Mouse (Mus musculus) retina, adult 2 months (tissue): ENCODE results near the gene Hoxd10.

ENCODE experiments used
- DNase-seq: peaks from one replicate; pipeline ENCODE4 v3.0.0-alpha.2; 2012; ENCODE audit warnings: low read depth, low spot score

Gene Hoxd10

DNA sequence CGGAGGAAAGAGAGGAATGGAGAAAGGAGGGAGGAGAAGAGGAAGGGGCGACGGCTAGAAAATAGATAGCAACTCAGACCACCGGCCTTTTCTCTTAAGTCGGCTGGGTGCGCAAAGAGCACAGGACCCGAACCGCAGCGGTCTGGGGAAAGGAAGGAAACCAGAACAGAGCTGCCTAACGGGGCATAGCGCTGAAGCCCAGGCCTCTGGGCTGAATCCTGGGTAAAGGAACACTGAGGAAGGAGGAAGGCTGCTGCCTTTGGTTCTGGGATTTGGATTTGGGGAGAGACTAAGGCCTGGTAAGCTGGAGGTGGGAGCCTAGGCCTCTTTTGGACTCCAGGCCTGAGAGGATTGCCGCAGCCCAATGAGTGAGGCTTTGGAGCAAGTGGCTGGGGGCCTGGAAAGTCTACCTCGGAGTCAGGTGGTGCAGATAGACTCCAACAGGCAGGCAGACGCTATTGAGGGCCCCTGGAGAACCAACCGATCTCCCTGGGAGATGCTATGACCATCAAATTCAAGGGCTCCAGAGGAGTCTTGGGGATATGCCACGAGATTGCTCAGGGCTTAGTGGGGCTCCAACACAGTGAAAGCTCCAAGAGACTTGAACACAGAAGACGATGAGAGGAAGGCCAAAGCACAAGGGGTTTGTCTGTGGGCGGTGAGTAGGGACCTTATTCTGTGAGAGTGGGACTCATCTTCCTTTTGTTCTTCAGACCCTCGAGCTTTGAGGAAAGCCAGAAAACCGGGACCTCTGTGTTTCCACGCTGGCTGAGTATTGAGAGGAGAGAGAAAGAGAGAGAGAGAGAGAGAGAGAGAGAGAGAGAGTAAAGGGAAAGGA is 10.9 kb upstream of the Hoxd10 start:
- DNase-seq = no peak

- DNase-seq = no peak
Measured at GRCm38 (mm10) chr2:74681594-74682531, 9.9 kb upstream of the Hoxd10 start.

- DNase-seq = no peak
Measured at GRCm38 (mm10) chr2:74682796-74683195, 8.9 kb upstream of the Hoxd10 start.

- no peak for DNase-seq
Measured at GRCm38 (mm10) chr2:74683471-74683951, 8.2 kb upstream of the Hoxd10 start.

DNA sequence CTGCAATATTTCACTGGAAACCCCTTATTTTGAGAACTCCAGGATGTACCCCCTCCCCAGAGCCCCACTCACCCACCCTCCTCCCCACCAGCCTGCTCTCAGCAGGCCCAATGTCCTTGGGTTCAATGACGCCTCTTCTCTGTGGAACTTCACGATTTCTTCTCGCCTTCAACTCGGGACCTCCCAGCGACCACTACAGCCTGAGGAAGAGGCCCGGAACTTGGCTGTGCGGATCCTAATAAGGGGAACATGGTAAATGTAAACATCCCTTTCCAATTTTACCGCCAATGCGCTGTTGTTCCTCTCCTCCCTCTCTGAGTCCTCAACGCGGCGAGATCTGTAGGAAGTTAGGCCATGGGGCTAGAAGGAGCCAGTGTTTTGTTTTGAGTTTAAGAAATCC is 7.6 kb upstream of the Hoxd10 start:
- DNase-seq = no peak

DNA sequence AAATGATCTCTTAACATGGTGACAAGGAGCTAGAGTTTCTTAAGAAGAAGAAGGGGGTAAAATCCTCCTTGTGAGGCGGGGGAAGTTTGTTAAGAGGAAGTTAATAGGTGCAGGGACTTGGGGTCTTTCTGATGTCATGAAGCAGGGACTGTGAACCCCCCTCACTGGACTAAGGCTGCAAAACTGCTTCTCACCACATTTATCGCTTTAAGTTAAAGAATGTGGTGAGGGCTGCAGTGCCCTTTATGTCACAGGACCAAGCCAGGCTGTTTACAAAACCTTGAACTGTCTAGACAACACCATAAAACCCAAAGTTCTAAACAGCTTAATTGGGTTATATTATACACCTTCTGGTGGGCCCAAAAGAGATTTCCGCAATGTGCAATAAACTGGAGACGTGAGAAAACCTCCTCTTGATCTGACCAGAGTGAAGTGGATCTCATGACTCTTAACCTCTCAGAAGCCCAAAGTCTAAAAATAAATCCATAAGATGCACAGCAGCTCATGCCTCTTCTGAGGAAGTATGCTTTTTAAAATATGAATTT is 6.6 kb upstream of the Hoxd10 start:
- DNase-seq = no peak

- no peak for DNase-seq
Measured at GRCm38 (mm10) chr2:74686301-74686987, 5.3 kb upstream of the Hoxd10 start.

DNA sequence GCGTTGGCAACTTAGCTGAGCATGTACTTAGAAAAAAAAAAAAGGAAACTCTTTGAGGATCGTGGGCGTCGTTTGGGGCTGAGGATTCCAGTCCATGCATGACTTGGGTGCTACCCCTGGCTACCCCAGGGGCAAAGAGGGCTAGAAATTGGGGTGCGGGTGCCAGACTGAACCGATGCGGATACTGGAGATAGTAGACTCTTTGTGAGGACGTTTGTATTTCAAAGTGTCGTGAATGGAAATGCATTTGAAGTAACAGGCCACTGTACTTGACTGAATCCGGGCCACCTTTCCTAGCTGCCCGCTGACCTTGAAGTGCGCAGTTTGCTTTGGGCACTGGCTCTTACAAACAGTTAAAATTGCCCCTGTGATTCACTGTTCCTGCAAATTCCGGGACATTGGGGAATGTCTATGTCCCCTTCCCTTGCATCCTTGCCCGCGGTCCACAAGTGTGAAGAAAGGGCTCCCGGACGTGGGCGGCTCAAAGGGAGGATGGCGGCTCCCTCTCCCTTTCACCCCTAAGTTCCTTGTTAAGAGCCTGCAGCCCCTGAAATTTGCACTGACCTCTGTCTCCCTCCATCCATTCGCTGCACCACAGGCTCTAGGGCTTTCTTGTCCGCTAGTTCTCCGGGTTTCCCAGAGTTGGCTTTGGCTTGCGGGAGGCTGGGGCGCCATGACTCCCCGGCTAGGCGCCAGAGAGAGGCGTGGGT is 4.6 kb upstream of the Hoxd10 start:
- DNase-seq = no peak

- no peak for DNase-seq
Measured at GRCm38 (mm10) chr2:74687698-74688555, 3.8 kb upstream of the Hoxd10 start.

DNA sequence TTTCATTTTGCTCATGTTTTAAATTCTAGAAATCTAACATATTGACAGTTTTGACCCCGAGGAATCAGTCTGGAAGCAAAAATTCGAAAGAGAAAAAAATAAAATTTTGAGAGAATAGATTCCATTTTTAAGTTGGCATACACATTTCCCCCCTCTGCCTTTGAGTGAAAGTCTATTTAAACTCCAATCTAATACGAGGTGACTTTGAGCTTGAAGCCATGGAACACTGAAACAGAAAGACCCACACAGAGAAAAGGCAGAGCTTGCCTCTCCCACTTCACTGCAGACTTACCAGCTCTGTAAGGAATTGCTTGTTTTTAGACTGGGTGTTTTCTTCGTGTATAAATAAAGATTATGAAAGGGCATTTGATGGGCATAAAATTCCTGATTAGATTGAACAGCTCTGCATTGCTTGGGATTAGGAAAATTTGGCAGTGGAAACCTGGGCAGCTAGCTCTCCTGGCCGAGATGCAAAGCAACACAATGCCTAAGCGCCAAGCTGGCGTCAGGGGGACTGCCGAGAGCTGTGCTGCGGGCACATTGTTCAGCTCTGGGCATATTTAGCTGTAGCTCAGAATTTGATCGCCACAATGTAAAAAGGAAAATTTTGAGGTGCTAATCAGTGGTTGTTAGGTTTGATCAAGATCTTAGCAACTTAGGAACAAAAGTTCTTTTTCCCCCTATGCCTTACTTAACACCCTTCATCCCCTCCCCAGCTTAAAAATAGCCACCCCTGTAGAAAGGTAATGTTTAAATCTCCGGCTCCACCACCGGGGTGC is 2.7 kb upstream of the Hoxd10 start:
- no peak for DNase-seq

DNA sequence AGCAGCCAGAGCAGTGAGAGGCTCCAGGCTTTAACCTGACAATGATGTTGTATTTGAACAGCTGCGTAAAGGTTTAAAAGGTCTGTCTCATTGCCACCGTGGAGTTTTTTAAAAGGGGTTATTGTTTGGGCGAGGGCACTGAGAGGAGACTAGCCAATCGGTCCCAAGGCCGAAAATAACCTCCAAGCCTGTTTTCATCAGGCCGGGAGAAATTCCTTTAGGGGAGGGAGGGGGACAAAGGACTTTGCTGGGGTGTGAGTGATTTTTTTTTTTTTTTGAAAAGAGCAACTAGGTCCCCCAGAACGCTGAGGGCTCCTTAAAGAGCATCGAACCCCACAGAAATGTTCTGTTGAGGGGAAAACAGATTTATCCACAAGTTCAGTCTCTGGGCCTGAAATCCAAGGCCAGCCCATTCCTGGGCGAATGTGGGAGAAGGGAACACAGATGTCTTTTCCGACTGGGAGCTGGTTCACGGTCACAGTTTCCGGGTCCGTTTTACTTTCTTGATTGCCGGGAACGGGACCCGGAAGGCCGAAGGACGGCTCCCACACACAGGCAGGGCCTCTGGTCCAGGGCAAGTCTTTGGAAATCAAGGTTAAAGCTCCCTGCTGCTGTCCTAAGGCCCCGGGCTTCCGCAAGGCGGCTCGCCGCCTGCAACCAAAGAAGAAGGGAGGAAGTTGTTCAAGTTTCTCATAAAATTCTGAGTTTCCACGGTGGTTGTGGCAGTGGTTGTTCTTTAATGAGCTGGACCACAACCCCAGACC is 2.0 kb upstream of the Hoxd10 start:
- DNase-seq = no peak

DNA sequence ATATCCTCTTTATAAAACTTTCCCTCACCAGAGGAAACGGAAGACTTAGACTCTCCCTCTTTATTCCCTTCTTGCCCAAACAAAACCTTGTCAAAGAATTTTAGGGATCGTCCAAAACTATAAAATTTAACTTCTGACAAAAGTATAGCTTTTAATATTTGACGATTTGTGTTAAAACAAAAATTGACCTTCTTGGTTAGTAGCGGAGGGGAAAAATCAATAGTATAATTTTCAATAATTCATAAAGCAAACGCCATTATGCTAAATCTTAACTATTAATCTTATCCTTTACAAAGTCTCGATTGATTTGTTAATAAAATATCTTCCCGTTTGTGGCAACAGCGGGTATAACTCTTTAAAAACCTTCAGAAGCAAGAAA is 1.4 kb upstream of the Hoxd10 start:
- no peak for DNase-seq

- DNase-seq = no peak
Measured at GRCm38 (mm10) chr2:74691995-74692807, 477 bp downstream of the Hoxd10 start.

DNA sequence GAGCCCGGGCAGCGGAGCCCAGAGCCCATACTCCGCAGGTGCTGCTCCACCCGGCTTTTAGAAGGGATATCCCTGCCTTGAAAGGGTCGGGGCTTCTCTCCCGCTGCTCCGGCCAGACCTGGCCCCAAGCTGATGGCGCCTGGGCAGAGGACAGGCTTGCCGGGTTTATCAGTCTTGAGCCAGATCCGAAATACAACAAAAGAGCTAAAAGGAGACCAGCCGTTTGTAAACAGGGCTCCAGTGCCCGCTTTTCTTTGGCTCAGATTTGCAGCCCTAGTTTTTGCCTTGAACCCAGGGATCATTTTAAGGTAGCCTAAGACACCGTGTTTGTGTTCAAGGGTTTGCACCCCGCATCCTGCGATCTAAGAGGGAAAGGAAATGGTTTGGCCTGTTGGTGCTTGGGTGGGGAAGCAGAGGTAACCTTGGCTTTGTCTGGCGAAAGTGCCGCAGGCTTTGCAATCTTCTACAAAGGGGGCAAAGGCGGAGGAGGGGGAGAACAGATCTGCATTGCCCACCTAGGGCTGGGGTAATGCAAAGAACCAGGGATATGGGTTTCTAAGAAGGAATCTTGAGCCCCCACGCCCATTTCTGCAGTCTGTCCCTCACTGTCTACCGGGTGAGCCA is 1.2 kb downstream of the Hoxd10 start:
- DNase-seq = no peak

DNA sequence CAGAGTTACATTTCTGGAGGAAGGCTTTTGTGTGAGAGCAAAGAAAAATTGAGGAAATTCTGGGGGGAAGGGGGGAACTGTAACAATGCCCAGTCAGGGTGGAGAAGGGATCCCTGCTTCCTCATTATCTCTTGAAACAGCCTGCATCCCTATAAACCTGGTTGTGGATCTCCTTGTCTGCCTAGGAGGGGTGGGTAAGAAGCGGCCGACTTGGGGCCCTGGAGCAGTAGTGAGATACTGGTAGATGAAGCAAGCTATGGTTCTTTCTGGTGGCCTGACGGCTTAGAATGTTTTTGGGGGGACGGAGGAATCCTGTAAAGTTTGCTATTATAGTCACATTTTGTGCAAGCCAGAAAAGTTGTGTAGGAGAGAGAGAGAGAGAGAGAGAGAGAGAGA is 1.7 kb downstream of the Hoxd10 start:
- DNase-seq = no peak

DNA sequence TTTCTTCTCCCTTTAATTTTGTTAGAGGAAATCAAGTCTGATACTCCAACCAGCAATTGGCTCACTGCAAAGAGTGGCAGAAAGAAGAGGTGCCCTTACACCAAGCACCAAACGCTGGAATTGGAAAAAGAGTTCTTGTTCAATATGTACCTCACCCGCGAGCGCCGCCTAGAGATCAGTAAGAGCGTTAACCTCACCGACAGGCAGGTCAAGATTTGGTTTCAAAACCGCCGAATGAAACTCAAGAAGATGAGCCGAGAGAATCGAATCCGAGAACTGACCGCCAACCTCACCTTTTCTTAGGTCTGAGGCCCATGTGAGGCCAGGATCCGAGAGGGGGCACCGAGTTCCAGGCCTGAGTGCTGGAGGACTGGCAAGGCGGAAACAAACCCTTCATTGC is 2.3 kb downstream of the Hoxd10 start:
- no peak for DNase-seq

- no peak for DNase-seq
Measured at GRCm38 (mm10) chr2:74695383-74695782, 3.7 kb downstream of the Hoxd10 start.
